Comparison of ENCODE assay signal across 7 mouse cellular contexts in the genomic region with DNA sequence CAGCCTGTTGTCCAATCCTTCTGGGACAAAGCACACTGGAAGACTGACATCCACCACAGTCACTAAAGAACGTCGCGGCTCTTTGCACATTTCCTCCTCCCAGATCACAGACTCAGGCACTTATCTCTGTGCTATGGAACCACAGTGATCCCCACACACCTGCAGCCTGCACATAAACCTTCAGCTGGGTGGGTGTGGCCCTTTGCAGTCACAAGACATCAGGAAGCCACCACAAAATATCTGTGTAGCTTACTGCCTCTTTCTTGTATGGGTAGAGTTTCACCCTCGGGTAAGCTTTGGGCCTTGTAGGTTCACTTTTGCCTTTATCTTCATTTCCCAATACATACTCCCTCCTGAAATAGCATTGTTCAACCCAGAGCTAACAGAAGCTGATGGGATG.
DNase-seq lines count a peak whose midpoint lies in the region; ATAC-seq lines count a peak whose summit lies in the region.
"Not testable (repeated sequence)": the region's sequence is repeated elsewhere in the genome, so short reads cannot be mapped to it uniquely, and the experiment has no call there.

No protein-coding gene starts in this region.

- peak overlapping the region; percentile 19; the same call in 1 of the 2 replicates for H3K4me3 ChIP-seq in liver, embryonic 12.5 days
- H3K4me3 ChIP-seq in liver, embryonic 16.5 days (ENCODE audit: low read depth, low read length) = not testable (repeated sequence)

- not testable (repeated sequence) for H3K36me3 ChIP-seq in liver, embryonic 12.5 days; liver, embryonic 16.5 days (ENCODE audit: control insufficient read depth, insufficient read depth)

- DNase-seq in CD4-positive, CD25-positive, alpha-beta regulatory T cell, adult 2 months (ENCODE audit: low read depth, low spot score) = peak; percentile 9
- peak; percentile 41 to 48 for DNase-seq in thymus, postnatal 10 days (ENCODE audit: low spot score in 2 of 2)
- peak; percentile 68 for DNase-seq in thymus, postnatal 4 days

- peak; percentile 60 for ATAC-seq in erythroid progenitor cell, adult 5-6 weeks (replicated peaks; ENCODE audit: low FRiP score, poor library complexity, severe bottlenecking)
- peak; percentile 79 for ATAC-seq in liver, embryonic 12.5 days
- ATAC-seq in liver, embryonic 16.5 days (ENCODE audit: low read depth) = peak; percentile 75
- ATAC-seq in megakaryocyte-erythroid progenitor cell, adult 5-6 weeks (replicated peaks; ENCODE audit: low FRiP score, low TSS enrichment, poor library complexity, severe bottlenecking) = peak; percentile 78

- peak overlapping the region; percentile 31; the same call in 1 of the 2 replicates for H3K9ac ChIP-seq in liver, embryonic 12.5 days
- not testable (repeated sequence) for H3K9ac ChIP-seq in liver, embryonic 16.5 days (ENCODE audit: low read depth, low read length)

- H3K27ac ChIP-seq in liver, embryonic 12.5 days = peak overlapping the region; percentile 76; the same call in 1 of the 2 replicates
- not testable (repeated sequence) for H3K27ac ChIP-seq in liver, embryonic 16.5 days (ENCODE audit: low read length)

- H3K4me2 ChIP-seq in liver, embryonic 12.5 days = peak overlapping the region; percentile 61
- H3K4me2 ChIP-seq in liver, embryonic 16.5 days (ENCODE audit: low read depth, low read length) = peak overlapping the region; percentile 27; the same call in 1 of the 2 replicates

- H3K27me3 ChIP-seq in liver, embryonic 12.5 days (replicated peaks); liver, embryonic 16.5 days (ENCODE audit: control insufficient read depth, insufficient read depth, low read depth, low read length): not testable (repeated sequence)

- 7% methylated on average over 4 of the region's 4 CpGs for WGBS in liver, embryonic 12.5 days (ENCODE audit: insufficient replicate concordance)
- WGBS in liver, embryonic 16.5 days (ENCODE audit: insufficient replicate concordance) = 14% methylated on average over 4 of the region's 4 CpGs

- not testable (repeated sequence) for H3K9me3 ChIP-seq in liver, embryonic 12.5 days (replicated peaks); liver, embryonic 16.5 days (replicated peaks; ENCODE audit: control insufficient read depth, low read length)

- H3K4me1 ChIP-seq in liver, embryonic 12.5 days = peaks cover 18% of the 10 kb centered on the region
- H3K4me1 ChIP-seq in liver, embryonic 16.5 days (ENCODE audit: control insufficient read depth, low read depth, low read length) = not testable (repeated sequence)

Comparison
In these comparisons a context has a peak if more than half of its experiments do, and no peak if none do; other contexts are left out.
1. DNase-seq: peak in every context shown above with its lines; median percentile 68 in thymus, postnatal 4 days; 44 in thymus, postnatal 10 days; 9 in CD4-positive, CD25-positive, alpha-beta regulatory T cell, adult 2 months.